Mouse (Mus musculus): ENCODE results near the gene Relch.
"Not testable (repeated sequence)": the region's sequence is repeated elsewhere in the genome, so short reads cannot be mapped to it uniquely, and the experiment has no call there.

GRCm38 (mm10) chr1:105729246-105729645, 65.6 kb downstream of the Relch start:
- not testable (repeated sequence) for TF ChIP-seq CHD2 (IDR thresholded peaks at IDR 0.05; ENCODE audit: low read depth, low read length); ZNF384 (IDR thresholded peaks at IDR 0.05; ENCODE audit: low read depth, low read length); HCFC1 (IDR thresholded peaks at IDR 0.05; ENCODE audit: borderline replicate concordance, insufficient read depth, low read length); MAFK (IDR thresholded peaks at IDR 0.05; ENCODE audit: insufficient read depth, low read depth, low read length); ZC3H11A (IDR thresholded peaks at IDR 0.05; ENCODE audit: borderline replicate concordance, low read depth, low read length)

All from ES-E14 (cell line).